Mouse (Mus musculus) hindbrain, embryonic 12.5 days (tissue): Measurements from ENCODE around the gene Ftsj3. TPM values are rescaled to one million over a fixed set of nuclear protein-coding genes. Genes with fewer than 3 reads are reported as not detected.
"Not testable (repeated sequence)": the region's sequence is repeated elsewhere in the genome, so short reads cannot be mapped to it uniquely, and the experiment has no call there.

ENCODE experiments used
- ATAC-seq: fragments of 200-750 bp; cut with Nextera tagmentation; 2 replicates; pipeline ENCODE4 v1.8.0; 2017; ENCODE audit warnings: moderate TSS enrichment; ENCODE audit not compliant: low FRiP score
- H3K27ac ChIP-seq: fragments of 300-500 bp; sonication (generic); 2 replicates; pipeline ENCODE4 v1.5.1; 2016; ENCODE audit warnings: mild to moderate bottlenecking
- H3K27me3 ChIP-seq: fragments of 300-500 bp; sonication (generic); 2 replicates; pipeline ENCODE4 v1.6.1; 2016; ENCODE audit warnings: mild to moderate bottlenecking
- H3K36me3 ChIP-seq: fragments of 300-500 bp; sonication (generic); 2 replicates; pipeline ENCODE4 v1.6.1; 2016; ENCODE audit warnings: mild to moderate bottlenecking
- H3K4me1 ChIP-seq: fragments of 300-500 bp; sonication (generic); 2 replicates; pipeline ENCODE4 v1.6.1; 2016
- H3K4me2 ChIP-seq: fragments of 300-500 bp; sonication (generic); replicated peaks from 2 replicates; pipeline ENCODE4 v1.6.1; 2016; ENCODE audit warnings: mild to moderate bottlenecking
- H3K4me3 ChIP-seq: fragments of 300-500 bp; sonication (generic); 2 replicates; pipeline ENCODE4 v1.5.1; 2016; ENCODE audit warnings: mild to moderate bottlenecking
- H3K9ac ChIP-seq: fragments of 300-500 bp; sonication (generic); 2 replicates; pipeline ENCODE4 v1.6.1; 2016; ENCODE audit warnings: mild to moderate bottlenecking, moderate library complexity
- H3K9me3 ChIP-seq: fragments of 300-500 bp; sonication (generic); replicated peaks from 2 replicates; pipeline ENCODE4 v1.6.1; 2016; ENCODE audit warnings: mild to moderate bottlenecking
- WGBS: fragments of 180-500 bp; shearing (Covaris S2); methylation state at CpG from one replicate; pipeline ENCODE4 v1.1.7; 2016; 5-methylcytosine and 5-hydroxymethylcytosine counted together
- polyA plus RNA-seq: library from polyadenylated mRNA; unstranded; fragments of >200 nt; fragmentation: Nextera tagmentation; extraction: Ambion mirVana; gene quantifications from 2 replicates; pipeline ENCODE4 v1.2.1, GENCODE M21; 2016

Gene Ftsj3
- polyA plus RNA-seq, 1 experiment from 2014 or later = 52.5 TPM

DNA sequence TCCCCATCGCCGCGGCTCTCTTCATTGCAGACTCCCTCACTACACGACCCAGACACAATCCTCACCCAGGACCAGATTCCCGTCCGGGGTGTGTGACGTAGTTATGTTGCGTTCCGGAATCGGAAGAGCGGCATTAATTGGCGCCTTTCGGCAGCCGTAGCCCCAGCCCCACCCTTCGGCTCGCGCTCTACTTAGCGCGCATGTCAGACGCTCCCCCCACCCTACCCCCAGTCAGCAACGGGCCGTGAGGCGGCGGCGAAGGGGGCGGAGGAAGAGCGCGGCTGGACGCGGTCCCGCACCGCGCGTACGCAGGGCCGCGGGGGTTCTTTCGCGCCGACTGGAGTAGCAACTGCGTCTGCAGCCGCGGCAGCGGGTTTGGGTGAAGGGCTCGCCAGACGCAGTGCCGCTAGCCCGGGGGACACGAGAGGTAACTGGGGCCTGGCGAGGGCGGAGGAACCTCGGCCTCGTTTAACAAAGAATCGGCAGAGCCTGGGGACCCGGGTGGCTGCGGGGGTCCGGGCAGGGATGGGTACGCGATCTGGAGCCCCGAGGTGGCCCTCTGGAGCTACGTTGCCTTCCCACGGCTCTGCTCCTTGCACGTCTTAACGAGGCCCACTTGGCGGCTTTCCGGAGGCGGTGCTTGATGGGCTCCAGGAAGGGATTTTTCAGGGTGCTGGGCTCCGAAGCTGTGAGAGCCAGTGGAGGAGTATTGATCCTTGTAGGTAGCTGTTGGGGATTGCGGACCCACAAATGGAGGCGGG lies 39.0 kb downstream of the Ftsj3 start, which contains the start of gene Ddx42:
Gene Ddx42 (plus strand): TSS at position 197 of the 761 bp plus-strand sequence.
- Histone ChIP-seq H3K4me2 (peak within 1 kb of the TSS; percentile 57), H3K9me3 (no peaks in the 10 kb centered on the region), H3K9ac (peak within 1 kb of the TSS; percentile 87), H3K36me3 (peaks cover 15% of the 10 kb centered on the region), H3K27me3 (no peaks in the 10 kb centered on the region), H3K4me1 (peaks cover 33% of the 10 kb centered on the region), H3K27ac (peak within 1 kb of the TSS; percentile 95), H3K4me3 (peak within 1 kb of the TSS; percentile 93)
- under 1% methylated on average over 70 of the region's 70 CpGs for WGBS
- ATAC-seq = peak; percentile 95

DNA sequence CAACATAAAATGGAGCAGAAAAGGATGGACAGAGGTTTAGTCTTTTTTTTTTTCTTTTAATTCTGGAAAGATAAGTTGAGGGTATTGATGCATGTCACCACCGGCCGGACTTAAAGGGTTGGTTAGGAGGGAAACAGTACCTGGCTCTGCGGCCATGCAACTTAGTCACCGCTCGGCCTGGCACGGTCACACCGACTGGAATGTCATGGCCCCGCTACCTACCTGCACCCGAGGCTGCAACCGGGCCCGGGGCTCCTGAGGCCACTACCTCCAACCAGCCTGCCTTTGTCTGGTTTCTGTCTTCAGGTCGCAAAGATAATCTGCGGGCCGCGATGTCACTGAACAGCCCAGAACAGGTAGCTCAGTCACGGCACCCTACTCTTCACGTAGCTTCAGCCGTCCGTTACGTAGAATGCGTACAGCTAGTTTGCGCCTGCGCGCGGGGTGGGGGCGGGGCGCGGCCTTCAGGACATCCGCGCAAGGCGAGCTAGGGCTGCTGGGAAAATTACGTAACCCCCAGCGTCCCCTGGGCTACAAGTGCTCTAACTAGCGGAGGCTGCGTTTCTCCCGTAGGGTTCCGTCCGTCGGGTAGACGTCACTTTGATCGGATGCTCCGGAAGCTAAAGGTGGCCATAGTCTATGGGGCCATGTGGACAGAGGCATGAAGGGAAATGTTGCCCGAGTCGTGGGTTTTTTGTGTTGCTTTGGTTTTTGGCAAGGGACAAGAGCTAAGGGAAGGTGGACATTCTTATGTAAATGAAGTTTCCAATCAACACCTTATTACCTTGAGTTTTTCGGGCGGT lies 39.8 kb downstream of the Ftsj3 start, which contains the start of gene Ccdc47:
Gene Ccdc47 (minus strand): TSS at position 418 of the 803 bp plus-strand sequence.
- H3K4me2 ChIP-seq = peak within 1 kb of the TSS; percentile 57
- peak; percentile 99 for ATAC-seq
- under 1% methylated on average over 46 of the region's 46 CpGs for WGBS
- peaks cover 33% of the 10 kb centered on the region for H3K4me1 ChIP-seq
- peak within 1 kb of the TSS; percentile 87 for H3K9ac ChIP-seq
- no peaks in the 10 kb centered on the region for H3K9me3 ChIP-seq
- peaks cover 23% of the 10 kb centered on the region for H3K36me3 ChIP-seq
- H3K27me3 ChIP-seq = no peaks in the 10 kb centered on the region
- peak within 1 kb of the TSS; percentile 95 for H3K27ac ChIP-seq
- H3K4me3 ChIP-seq = peak within 1 kb of the TSS; percentile 93

DNA sequence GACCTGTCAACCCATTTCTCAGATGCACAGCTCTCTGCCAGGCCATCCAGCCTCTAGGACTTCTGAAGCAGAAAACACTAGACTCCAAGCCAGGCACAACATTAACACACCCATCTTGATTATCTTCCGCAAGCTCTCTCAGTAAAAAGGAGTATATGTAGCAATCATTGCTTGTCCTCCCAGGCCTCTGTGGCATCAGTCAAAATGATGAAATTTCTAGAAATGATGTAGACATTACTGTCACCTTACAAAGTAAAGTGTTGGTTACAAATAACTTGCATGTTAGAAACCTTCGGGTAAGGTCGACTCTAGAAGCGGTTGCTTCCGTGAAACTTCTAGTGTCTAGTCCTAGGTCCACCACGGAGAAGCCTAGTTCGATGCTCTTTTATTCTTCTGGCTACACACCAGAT lies 40.4 kb downstream of the Ftsj3 start:
- H3K36me3 ChIP-seq = peaks cover 27% of the 10 kb centered on the region
- H3K27me3 ChIP-seq = no peaks in the 10 kb centered on the region
- H3K27ac ChIP-seq = no peak overlapping the region
- 35% methylated on average over 7 of the region's 7 CpGs for WGBS
- H3K4me3 ChIP-seq = peak overlapping the region; percentile 93
- H3K4me2 ChIP-seq = peak overlapping the region; percentile 57
- ATAC-seq = no peak
- peaks cover 30% of the 10 kb centered on the region for H3K4me1 ChIP-seq
- H3K9ac ChIP-seq = peak overlapping the region; percentile 82
- H3K9me3 ChIP-seq = no peaks in the 10 kb centered on the region

DNA sequence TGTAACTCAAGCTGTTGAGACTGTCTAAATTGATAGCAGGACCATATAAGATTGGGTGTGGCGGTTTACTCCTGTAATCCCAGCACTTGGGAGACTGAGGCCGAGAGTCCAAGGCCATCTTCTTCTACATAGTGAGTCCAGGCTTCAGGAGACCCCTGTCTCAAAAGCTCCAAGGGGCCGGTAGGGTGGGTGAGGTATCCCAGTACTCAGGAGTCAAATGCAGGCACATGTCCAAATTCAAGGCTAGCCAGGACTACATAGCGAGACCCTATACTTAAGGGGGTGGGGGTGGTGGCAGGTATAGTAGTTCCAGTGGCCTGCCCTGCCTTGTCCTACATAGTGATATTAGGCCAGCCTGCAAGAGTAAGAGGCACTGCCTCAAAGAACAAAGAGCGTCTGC lies 41.0 kb downstream of the Ftsj3 start:
- no peak overlapping the region for H3K27ac ChIP-seq
- peaks cover 28% of the 10 kb centered on the region for H3K4me1 ChIP-seq
- H3K27me3 ChIP-seq = no peaks in the 10 kb centered on the region
- peak overlapping the region; percentile 93; the same call in 1 of the 2 replicates for H3K4me3 ChIP-seq
- no peak for ATAC-seq
- H3K36me3 ChIP-seq = peaks cover 32% of the 10 kb centered on the region
- peak overlapping the region; percentile 57 for H3K4me2 ChIP-seq
- H3K9me3 ChIP-seq = no peaks in the 10 kb centered on the region
- peak overlapping the region; percentile 82; the same call in 1 of the 2 replicates for H3K9ac ChIP-seq
- 93% methylated on average over 5 of the region's 5 CpGs for WGBS

DNA sequence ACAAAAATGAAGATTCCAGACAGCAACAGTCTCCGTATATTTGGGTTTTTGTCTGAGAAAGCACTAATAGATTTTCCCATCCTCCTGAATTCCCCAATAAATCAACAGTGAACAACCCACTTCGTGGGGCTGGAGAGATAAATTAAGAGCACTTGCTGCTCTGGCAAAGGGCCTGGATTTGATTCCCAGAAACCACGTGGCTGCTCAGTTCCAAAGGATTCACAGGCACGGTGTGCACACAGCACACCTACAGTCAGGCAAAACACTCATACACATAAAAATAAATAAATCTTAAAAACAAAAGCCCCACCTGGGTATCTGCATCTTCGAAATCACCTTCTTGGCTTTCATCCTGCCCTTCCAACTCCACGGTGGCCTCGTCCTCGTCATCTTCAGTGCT lies 43.1 kb downstream of the Ftsj3 start:
- H3K27ac ChIP-seq = no peak overlapping the region
- H3K9me3 ChIP-seq = no peaks in the 10 kb centered on the region
- H3K27me3 ChIP-seq = no peaks in the 10 kb centered on the region
- H3K4me3 ChIP-seq = no peak overlapping the region
- 92% methylated on average over 8 of the region's 8 CpGs for WGBS
- ATAC-seq = no peak
- H3K36me3 ChIP-seq = peaks cover 50% of the 10 kb centered on the region
- no peak overlapping the region for H3K9ac ChIP-seq
- peaks cover 16% of the 10 kb centered on the region for H3K4me1 ChIP-seq
- no peak overlapping the region for H3K4me2 ChIP-seq

DNA sequence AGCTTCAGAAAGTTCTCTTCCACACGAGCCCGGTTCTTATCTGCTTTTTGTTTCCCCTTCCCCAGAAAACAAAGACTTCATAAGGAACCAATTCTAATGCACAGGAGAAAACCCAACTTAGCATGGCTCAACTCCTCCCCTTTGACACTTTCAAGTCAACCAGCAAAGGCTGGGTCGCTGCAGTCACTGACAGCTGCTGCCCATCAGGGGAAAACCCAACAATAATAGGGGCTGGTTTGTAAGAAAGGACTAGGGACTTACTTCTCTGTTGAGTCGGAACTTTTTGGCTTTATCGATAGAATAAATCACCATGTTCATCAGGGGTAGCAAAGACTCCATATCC lies 53.8 kb downstream of the Ftsj3 start, which contains the start of gene Strada:
Gene Strada (minus strand): TSS at position 46 of the 343 bp plus-strand sequence.
- ATAC-seq = no peak
- no peaks in the 10 kb centered on the region for H3K27me3 ChIP-seq
- H3K9ac ChIP-seq = no peak within 1 kb of the TSS
- 78% methylated on average over 5 of the region's 5 CpGs for WGBS
- H3K36me3 ChIP-seq = peaks cover 64% of the 10 kb centered on the region
- no peaks in the 10 kb centered on the region for H3K4me1 ChIP-seq
- H3K9me3 ChIP-seq = no peaks in the 10 kb centered on the region
- H3K4me3 ChIP-seq = no peak within 1 kb of the TSS
- no peak within 1 kb of the TSS for H3K4me2 ChIP-seq
- no peak within 1 kb of the TSS for H3K27ac ChIP-seq

DNA sequence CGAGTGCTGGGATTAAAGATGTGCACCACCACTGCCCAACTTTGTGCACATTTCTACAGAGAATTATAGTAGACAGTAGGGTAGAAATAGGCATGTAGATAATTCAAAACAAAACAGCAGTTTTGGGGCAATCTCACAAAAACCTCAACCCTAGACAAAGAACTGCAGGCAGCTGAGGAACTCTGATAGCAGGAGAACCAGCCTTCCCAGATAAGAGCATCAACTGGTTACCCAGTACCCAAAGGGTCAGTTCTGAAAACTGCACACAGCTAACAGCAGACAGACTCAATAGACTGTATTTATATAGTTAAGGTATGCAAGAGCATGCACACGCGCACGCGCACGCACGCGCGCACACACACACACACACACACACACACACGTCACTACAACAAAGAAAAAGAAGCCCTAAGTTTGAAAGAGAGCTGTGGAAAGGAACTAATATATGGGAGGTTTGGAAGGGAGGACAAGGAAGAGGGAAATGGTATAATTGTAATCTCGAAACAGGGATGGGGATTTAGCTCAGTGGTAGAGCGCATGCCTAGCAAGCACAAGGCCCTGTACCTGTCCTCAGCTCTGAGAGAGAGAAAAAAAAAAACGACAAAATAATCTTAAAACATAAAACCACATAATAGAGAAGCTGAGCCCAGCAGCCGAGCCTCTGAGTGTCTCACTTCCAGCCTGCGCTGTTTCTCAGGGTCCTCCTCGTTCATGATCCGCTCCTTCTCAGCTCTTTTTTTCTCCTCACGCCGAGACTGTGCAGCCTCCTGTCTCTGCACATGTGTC lies 54.3 kb downstream of the Ftsj3 start:
- no peak for ATAC-seq
- no peak overlapping the region for H3K9ac ChIP-seq
- no peak overlapping the region for H3K4me3 ChIP-seq
- no peaks in the 10 kb centered on the region for H3K9me3 ChIP-seq
- H3K27ac ChIP-seq = no peak overlapping the region
- H3K27me3 ChIP-seq = no peaks in the 10 kb centered on the region
- WGBS = 93% methylated on average over 19 of the region's 19 CpGs
- H3K4me2 ChIP-seq = no peak overlapping the region
- no peaks in the 10 kb centered on the region for H3K4me1 ChIP-seq
- peaks cover 63% of the 10 kb centered on the region for H3K36me3 ChIP-seq

DNA sequence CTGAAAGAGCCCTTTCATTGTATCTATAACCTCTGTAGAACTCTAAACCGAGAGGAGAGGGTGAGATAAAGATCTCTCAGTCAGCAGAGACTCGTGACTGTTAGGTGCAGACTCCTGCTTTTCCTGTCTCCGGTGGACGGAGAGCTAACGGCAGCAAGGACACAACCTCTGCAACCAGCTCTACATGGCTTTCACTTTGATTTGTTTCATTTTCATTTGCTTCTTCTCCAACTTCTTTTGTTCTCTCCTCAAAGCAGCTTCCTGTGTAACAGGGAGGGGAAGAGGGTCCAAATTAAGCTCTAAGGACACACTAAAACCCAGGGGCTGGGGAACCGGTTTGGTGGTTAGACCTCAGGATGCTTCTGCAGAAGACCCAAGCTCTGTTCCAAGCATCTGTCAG lies 55.1 kb downstream of the Ftsj3 start:
- no peak for ATAC-seq
- Histone ChIP-seq H3K27me3 (no peaks in the 10 kb centered on the region), H3K4me3 (no peak overlapping the region), H3K9ac (no peak overlapping the region), H3K36me3 (peaks cover 66% of the 10 kb centered on the region), H3K27ac (no peak overlapping the region), H3K4me1 (no peaks in the 10 kb centered on the region), H3K4me2 (no peak overlapping the region), H3K9me3 (no peaks in the 10 kb centered on the region)
- 86% methylated on average over 6 of the region's 6 CpGs for WGBS

DNA sequence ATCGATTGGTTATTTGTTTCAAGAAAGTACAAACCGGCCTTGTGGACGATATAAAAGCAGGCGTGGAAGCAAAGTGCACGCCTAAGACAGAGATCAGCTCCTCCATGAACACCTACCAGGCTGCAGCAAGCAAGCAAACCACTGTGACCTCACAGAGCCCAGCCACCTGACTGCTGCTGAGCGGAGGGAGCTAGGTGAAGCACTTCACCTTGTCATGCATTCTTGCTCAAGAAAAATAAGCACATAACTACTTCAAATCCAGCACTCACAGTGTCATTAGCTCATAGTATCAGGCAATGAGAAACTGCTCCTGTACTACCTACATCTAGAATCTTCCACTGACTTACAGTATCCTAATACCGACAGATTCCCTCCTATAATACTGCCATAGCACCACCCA lies 55.9 kb downstream of the Ftsj3 start:
- H3K4me1 ChIP-seq, H3K4me2 ChIP-seq, H3K4me3 ChIP-seq, H3K9ac ChIP-seq, H3K27me3 ChIP-seq, H3K27ac ChIP-seq, ATAC-seq, H3K9me3 ChIP-seq: not testable (repeated sequence)
- peaks cover 61% of the 10 kb centered on the region for H3K36me3 ChIP-seq
- WGBS = 97% methylated on average over 7 of the region's 7 CpGs

Other genes starting within 250 kb of the Ftsj3 start
- gene Kcnh6, start 248.0 kb downstream of the Ftsj3 start, polyA plus RNA-seq = 0.85 and 1.2 TPM in 2 replicates
- gene Dcaf7, start 219.2 kb downstream of the Ftsj3 start, polyA plus RNA-seq = 122 and 136 TPM in 2 replicates
- gene Taco1, start 190.0 kb downstream of the Ftsj3 start, polyA plus RNA-seq = 9.0 and 9.2 TPM in 2 replicates
- 27.0 and 27.9 TPM in 2 replicates for gene Map3k3, start 171.5 kb downstream of the Ftsj3 start, polyA plus RNA-seq
- 0.93 and 1.0 TPM in 2 replicates for gene Gm10840, start 95.2 kb downstream of the Ftsj3 start, polyA plus RNA-seq
- gene Limd2, start 95.2 kb downstream of the Ftsj3 start, polyA plus RNA-seq = 302 and 316 TPM in 2 replicates
- 33.9 and 38.7 TPM in 2 replicates for gene Strada, start 53.9 kb downstream of the Ftsj3 start, polyA plus RNA-seq
- gene Ccdc47, start 39.7 kb downstream of the Ftsj3 start, polyA plus RNA-seq = 86.8 and 96.3 TPM in 2 replicates
- gene Ddx42, start 39.2 kb downstream of the Ftsj3 start, polyA plus RNA-seq = 111 and 117 TPM in 2 replicates
- 314 and 337 TPM in 2 replicates for gene Psmc5, start 75 bp upstream of the Ftsj3 start, polyA plus RNA-seq
- gene Smarcd2, start 16.9 kb upstream of the Ftsj3 start, polyA plus RNA-seq = 35.1 and 35.9 TPM in 2 replicates
- 0.15 and 0.29 TPM in 2 replicates for gene Tcam1, start 20.6 kb upstream of the Ftsj3 start, polyA plus RNA-seq
- gene Gh, start 45.8 kb upstream of the Ftsj3 start, polyA plus RNA-seq = not detected in 2 replicates
- gene Cd79b, start 58.7 kb upstream of the Ftsj3 start, polyA plus RNA-seq = 0.94 and 1.2 TPM in 2 replicates
- gene Scn4a, start 97.2 kb upstream of the Ftsj3 start, polyA plus RNA-seq = 0.04 TPM in 1 of 2 replicates, not detected in the other
- gene Prr29, start 109.4 kb upstream of the Ftsj3 start, polyA plus RNA-seq = not detected in 2 replicates
- gene Icam2, start 132.0 kb upstream of the Ftsj3 start, polyA plus RNA-seq = 11.8 and 14.2 TPM in 2 replicates
- gene Ern1, start 231.8 kb upstream of the Ftsj3 start, polyA plus RNA-seq = 7.9 and 8.3 TPM in 2 replicates